Mouse (Mus musculus) kidney, adult 18-20 months (tissue): ENCODE measurements around the gene Elp5.

ENCODE experiments used
- DNase-seq: peaks from one replicate; pipeline ENCODE4 v3.0.0; 2021

Elp5 gene

DNA sequence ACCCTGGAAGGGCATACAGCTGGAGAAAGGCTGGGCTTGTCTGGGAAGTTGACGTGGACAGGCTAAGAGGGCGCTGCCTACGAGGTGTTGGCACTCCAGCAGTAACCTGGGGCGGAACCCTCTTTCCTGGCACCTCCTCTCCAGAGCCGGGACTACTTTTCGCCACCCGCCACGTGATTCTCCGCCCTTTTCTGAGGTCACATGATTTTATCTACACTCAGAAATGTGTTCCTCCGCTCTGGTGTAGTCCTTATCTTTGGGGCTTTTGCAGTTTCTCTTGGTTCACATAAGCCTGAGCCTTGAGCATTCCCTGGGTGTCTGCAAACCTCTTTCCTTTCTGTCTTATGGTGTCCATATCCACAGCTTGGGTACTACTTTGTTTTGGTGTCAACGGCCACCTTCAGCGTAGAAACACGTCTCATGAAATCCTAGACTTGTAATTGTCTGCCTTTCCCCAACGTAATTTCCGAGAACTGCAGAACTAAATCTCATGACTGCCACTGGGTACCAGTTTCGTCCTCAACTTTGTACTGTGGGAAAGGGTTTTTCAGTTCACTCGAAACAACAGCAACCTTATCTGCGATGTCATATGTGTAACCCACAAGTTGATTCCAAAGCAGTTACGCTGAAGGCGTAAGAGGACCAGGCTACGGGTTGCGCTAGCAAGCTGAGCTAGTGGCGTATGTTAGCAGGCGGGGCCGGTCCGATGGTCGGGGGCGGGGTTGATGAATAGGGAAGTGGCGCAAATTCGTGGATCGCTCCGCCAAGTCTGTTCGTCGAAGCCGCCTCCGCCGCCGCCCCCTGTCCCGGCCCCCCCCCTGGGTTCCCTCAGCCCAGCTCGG, 8.8 kb upstream of the Elp5 start, which contains the start of gene Gabarap:
Gene Gabarap, plus strand, starts transcription at position 294 of the 842 bp plus-strand sequence.
- peak; percentile 97 for DNase-seq

GRCm38 (mm10) chr11:69989949-69990348, 7.6 kb upstream of the Elp5 start:
- no peak for DNase-seq

DNA sequence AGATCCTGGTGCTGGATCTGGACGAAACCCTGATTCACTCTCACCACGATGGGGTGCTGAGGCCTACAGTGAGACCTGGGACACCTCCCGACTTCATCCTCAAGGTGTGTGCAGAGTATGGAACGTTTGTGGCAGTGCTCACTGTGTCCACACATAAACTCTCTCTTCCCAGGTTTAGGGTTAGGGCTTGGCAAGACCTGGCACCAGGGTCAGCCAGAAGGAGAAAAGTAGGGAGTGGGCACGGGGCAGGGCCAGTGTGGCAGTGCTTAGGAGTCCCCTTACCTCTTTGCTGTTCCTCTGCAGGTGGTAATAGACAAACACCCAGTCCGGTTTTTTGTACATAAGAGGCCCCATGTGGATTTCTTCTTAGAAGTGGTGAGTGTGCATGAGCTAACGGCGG, 2.1 kb upstream of the Elp5 start:
- no peak for DNase-seq

DNA sequence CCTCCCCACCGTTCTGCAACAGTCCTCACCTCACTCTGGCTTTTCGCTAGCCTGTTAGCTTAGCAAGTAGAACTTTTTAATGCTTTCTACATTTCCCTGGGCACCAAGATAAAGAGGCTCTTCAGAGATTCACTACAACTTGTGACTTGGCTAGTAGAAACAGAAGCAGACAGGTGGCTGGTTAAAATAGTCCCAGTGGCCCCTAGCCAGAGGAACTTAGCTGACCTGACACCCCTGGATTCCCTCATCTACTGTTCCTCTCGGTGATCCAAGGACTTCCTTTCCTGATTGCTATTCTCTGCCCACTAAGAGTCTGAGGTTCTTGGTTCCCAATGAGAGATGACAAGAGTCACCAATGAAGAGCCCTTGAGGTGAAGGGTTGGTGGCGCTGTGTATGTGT, 1.1 kb upstream of the Elp5 start:
- DNase-seq = no peak

DNA sequence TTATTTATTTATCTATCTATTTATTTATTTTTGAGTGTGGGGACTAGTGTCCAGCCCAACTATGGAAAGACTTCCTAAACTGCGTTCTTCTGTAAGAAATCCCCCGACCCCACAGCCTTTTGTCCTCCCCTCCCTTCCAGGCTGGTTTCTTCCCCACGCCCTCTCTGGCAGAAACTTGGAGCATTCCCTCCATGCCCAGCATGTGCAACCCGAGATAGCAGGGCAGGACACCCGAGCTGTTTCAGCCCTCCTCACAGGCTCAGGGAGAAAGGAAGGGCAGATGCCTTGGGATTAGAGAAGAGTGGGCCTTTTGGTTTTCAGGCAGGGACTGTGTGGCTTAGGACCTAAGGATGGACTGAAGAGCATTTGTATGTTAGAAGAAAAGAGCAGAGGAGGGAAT, 560 bp upstream of the Elp5 start:
- DNase-seq = no peak

DNA sequence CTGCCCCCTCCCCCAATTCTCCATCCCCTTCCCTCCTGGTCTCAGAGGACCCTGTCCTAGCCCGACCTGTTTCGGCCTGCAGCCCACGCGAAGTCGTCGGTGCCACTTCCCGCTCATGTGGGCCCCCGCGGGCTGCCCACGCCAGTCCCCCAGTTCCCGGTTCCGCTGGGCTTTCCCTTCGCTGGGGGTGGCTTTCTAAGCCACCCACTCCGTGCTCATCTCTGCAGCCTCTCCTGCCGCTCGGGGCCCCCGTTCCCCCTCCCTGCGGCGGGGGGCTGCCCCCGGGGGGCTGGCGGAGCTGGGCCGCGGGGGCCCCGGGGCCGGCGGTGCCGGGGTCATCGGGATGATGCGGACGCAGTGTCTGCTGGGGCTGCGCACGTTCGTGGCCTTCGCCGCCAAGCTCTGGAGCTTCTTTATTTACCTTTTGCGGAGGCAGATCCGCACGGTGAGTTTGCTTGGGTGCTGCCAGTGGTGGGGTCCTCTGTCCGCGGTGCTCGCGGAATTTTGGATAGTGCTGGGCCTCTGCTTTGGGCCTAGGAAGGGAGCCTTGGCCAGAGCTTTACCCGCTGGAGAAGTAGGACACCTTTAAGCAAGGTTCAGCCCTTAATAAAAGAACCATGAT, 1.1 kb downstream of the Elp5 start, which contains the start of gene Ctdnep1:
Gene Ctdnep1, plus strand, starts transcription at position 16 of the 622 bp plus-strand sequence.
- no peak for DNase-seq

GRCm38 (mm10) chr11:69980196-69981140, 1.8 kb downstream of the Elp5 start:
- peak; percentile 100 for DNase-seq

- DNase-seq = no peak
Observed at GRCm38 (mm10) chr11:69979827-69980195, 2.5 kb downstream of the Elp5 start.

DNA sequence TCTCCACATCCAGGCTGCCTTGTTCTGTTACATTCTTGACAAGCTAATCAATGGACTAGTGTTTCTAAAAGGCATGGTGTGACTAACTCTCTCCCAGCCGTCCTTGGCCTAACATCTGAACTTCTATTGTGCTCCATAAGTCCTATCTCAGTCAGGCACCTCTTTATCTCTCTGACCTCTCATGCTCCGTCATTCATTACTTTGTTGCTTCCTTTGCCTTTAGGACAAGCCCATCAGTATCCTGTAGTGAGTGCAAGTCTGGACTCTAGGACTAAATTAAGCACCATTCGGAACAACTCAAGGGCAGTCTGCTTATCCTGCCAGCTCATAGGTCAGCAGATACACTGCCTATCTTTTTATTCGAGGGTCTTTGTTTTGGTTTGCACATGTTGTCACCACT, 6.0 kb downstream of the Elp5 start:
- no peak for DNase-seq

GRCm38 (mm10) chr11:69974907-69975306, 7.4 kb downstream of the Elp5 start:
- no peak for DNase-seq

DNA sequence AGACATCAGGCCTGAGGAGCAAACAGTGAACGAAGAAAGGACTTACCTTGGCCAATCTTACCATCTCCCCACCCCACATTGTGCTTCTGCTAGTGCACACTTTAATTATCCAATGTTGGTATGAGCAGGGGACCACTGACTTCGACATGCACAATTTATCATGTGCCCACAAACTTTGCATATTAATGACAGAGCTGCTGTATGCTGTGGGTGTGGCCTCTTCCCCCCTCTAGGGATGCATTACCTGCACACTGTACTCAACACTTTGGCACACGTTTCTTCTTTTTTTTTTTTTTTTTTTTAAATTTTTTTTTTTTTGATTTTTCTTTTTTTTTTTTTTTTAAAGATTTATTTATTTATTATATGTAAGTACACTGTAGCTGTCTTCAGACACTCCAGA, 11.5 kb downstream of the Elp5 start:
- DNase-seq = no peak

DNA sequence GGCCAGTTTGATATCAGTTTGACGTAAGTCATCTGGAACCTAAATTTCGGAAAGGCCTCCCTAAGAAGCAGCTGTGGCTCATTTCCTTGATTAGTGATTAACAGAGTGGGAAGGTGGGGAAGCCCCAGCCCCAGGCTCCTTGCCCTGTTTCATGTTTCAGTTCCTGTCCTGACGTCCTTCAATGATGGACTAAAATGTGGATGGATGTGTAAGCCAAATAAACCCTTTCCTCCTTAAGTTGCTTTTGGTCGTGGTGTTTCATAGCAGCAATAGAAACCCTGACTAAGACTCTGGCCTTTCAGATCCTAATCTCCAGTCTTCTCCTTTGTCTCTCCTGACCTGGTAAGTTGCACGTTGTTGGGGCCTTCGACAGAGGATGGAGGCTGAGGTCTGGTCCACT, 12.1 kb downstream of the Elp5 start:
- DNase-seq = no peak

DNA sequence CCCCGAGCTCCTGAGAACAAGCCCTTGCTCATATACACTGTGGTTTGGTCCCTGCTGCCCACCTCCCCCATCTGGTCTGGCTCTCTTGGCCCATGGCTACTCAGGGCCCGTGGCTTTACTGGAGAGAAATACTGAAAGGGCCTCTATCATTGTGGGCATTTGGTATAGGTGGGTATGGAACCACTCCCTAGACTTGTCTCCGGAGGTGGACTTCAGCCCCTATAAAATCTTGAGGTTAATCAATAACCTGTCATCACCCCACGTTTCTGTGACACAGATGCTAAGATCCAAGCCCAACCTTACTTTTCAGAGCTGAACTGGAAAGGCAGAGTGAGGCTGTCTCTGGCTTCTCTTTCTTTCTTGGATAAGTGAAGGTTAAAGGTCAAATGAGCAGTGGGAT, 13.5 kb downstream of the Elp5 start:
- no peak for DNase-seq

- no peak for DNase-seq
Observed at GRCm38 (mm10) chr11:69966860-69967517, 15.3 kb downstream of the Elp5 start.

- DNase-seq = peak; percentile 60
Observed at GRCm38 (mm10) chr11:69966006-69966859, 16.1 kb downstream of the Elp5 start.

DNA sequence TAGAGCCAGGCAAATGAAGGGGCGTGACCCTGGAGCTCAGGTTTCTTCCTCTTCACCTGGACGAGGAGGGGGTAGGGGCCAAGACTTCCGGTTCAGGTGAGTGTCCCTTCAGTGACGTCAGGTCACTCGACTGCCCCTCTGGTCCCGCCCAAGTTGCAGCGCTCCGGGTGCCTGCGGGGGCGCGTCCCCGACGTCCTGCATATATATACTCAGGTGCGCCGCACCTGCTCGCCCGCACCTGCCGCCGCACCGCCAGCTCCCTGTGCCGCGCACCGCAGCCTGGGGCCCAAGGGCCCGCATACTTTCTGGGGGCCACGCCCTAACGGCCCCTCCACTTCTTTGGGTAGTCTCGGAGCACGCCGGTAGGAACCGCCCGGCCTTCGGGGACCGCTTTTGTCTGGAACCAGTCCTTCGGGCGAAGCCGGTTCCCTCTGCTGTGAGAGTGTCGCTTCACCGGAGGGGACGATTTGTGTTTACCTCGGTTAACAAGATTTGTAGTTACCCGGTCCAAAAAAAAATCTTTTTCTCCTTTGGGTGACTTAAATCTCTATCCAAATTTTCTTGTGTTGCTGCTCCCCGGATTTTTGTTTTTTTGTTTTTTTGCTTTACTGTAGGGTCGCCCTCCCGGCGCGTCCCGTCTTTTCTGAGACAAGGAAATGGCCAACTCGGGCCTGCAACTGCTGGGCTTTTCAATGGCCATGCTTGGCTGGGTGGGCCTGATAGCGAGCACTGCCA, 16.9 kb downstream of the Elp5 start:
- DNase-seq = peak; percentile 69

DNA sequence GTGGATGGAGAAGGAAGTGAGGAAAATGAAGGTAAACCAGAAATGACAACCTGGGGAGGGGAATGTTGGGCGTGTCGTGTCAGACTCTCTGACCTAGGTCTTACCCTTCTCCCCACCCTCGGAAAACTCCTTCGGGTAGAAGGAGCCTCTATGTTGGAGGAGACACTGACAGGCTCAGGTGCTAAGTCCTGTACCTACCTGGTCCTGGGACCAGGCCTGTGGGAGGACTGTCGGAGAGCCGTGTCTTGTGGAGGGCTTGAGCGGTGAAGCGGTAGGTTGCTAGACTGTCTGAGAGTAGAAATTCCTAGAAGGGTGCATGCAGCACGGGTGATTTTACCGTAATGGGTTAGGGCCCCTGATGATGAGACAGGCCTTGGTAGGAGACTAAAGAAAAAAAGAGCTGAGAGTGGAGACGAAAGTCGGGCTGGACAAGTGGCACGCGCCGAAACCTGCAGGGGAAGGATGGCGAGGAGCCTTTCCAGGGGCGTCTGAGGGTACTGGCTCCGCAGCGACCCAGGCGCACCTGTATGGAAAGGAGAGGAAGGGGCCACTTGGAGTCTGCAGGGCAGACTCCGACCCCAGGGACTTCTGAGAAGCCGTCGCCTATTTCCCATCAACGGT, 17.6 kb downstream of the Elp5 start, which contains the start of gene Cldn7:
Gene Cldn7, plus strand, starts transcription at position 130 of the 621 bp plus-strand sequence.
- no peak for DNase-seq

DNA sequence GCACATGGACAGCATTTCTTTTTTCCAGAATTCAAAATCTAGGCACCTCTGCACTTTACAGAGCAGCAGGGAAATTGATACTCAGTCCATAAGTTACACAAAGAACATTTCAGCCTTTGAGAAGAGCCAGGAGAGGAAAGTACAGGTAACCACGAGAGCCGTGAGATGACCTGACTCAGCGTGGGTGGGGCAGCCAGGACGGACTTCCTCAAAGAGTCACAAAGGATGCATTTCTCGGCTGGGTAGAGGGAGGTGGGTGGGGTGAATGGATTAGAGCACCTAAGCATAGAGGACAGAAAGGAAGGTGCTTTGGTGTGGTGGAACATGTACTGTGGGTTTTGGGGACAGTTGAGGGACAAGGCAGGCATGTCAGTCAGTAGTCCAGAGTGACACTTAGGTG, 20.5 kb downstream of the Elp5 start:
- no peak for DNase-seq

GRCm38 (mm10) chr11:69960616-69961015, 21.7 kb downstream of the Elp5 start:
- DNase-seq = no peak

GRCm38 (mm10) chr11:69956218-69956617, 26.1 kb downstream of the Elp5 start:
- DNase-seq = no peak
